Comparison of ENCODE assay signal across 32 mouse cellular contexts in the genomic region with DNA sequence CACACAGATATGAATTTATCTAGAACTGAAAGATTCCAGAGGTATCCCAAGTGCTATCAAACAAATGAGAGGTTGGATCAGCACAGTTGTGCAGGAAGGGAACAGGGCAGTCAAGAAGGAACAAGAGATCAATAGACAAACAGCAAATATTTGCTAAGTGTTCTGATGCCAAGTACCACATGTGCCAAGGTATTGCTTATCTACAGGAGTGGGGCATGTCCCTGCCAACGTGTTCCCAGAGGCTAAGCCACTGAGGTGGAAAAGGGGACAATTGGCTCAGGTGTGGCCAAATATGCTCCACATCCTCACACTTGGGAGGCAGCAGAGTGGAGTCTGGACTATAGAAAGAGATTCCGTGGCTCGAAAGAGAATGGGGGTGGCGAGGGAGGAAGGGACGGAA.
DNase-seq lines count a peak whose midpoint lies in the region; ATAC-seq and TF ChIP-seq lines count a peak whose summit lies in the region.
"Had no signal": no experiment of that assay in that cellular context is flagged by ENCODE, and none has a peak within 500 bp of the region (broad histone marks: within the 10 kb centered on the region; RNA-seq: fewer than 3 reads in every experiment).

No protein-coding gene starts in this region.

- H3K27ac ChIP-seq in limb, embryonic 11.5 days (replicated peaks; ENCODE audit: low read depth, low read length) = no peak overlapping the region
- H3K27ac ChIP-seq in limb, embryonic 10.5 days = no peak overlapping the region
- no peak overlapping the region for H3K27ac ChIP-seq in stomach, postnatal 0 days (replicated peaks)
- H3K27ac ChIP-seq: embryonic facial prominence, embryonic 10.5 days; embryonic facial prominence, embryonic 15.5 days; forebrain, embryonic 12.5 days; heart, embryonic 10.5 days; hindbrain, embryonic 12.5 days; hindbrain, postnatal 0 days; kidney, embryonic 15.5 days; layer of hippocampus, adult 2 months; left cerebral cortex, adult 2 months; liver, embryonic 15.5 days; macrophage had no signal

- no peak for TF ChIP-seq CTCF in stomach, postnatal 0 days (IDR thresholded peaks at IDR 0.05; ENCODE audit: low read depth)

- H3K9ac ChIP-seq in limb, embryonic 11.5 days (ENCODE audit: low read length) = no peak overlapping the region
- H3K9ac ChIP-seq in stomach, postnatal 0 days (ENCODE audit: low read length) = no peak overlapping the region
- H3K9ac ChIP-seq: embryonic facial prominence, embryonic 15.5 days; forebrain, embryonic 12.5 days; forebrain, postnatal 0 days; hindbrain, embryonic 12.5 days; kidney, embryonic 15.5 days; liver, embryonic 15.5 days had no signal

- ATAC-seq in limb, embryonic 11.5 days (ENCODE audit: insufficient number of reproducible peaks, low FRiP score, low TSS enrichment, low read depth) = no peak
- peak; percentile 59 for ATAC-seq in stomach, postnatal 0 days (ENCODE audit: low FRiP score, low TSS enrichment)
- ATAC-seq: activated CD4-positive, CD25-positive, alpha-beta regulatory T cell, adult 4 months; forebrain, postnatal 0 days; hindbrain, postnatal 0 days had no signal

- no peaks in the 10 kb centered on the region for H3K27me3 ChIP-seq in limb, embryonic 11.5 days (ENCODE audit: control insufficient read depth, insufficient read depth, low read length)
- no peaks in the 10 kb centered on the region for H3K27me3 ChIP-seq in limb, embryonic 10.5 days (ENCODE audit: low read depth, poor library complexity, severe bottlenecking)
- no peaks in the 10 kb centered on the region for H3K27me3 ChIP-seq in stomach, postnatal 0 days (ENCODE audit: control insufficient read depth, insufficient read depth, low read length)
- H3K27me3 ChIP-seq: CH12.LX; embryonic facial prominence, embryonic 15.5 days; hindbrain, embryonic 12.5 days; kidney, embryonic 15.5 days; liver, embryonic 15.5 days had no signal

- H3K4me3 ChIP-seq in limb, embryonic 11.5 days (ENCODE audit: low read depth, low read length) = no peak overlapping the region
- H3K4me3 ChIP-seq in limb, embryonic 10.5 days = no peak overlapping the region
- no peak overlapping the region for H3K4me3 ChIP-seq in stomach, postnatal 0 days (ENCODE audit: low read depth, low read length)
- H3K4me3 ChIP-seq: embryonic facial prominence, embryonic 10.5 days; embryonic facial prominence, embryonic 15.5 days; forebrain, embryonic 12.5 days; heart, embryonic 10.5 days; hindbrain, embryonic 12.5 days; kidney, embryonic 15.5 days; layer of hippocampus, adult 2 months; left cerebral cortex, adult 2 months; liver, embryonic 15.5 days had no signal

- 98% methylated on average over 3 of the region's 5 CpGs for WGBS in limb, embryonic 11.5 days
- 79% methylated on average over 5 of the region's 5 CpGs for WGBS in limb, embryonic 10.5 days
- WGBS in stomach, postnatal 0 days = 60% methylated on average over 5 of the region's 5 CpGs

- no peak for TF ChIP-seq EP300 in stomach, postnatal 0 days (optimal IDR thresholded peaks at IDR 0.05)

- H3K4me1 ChIP-seq in limb, embryonic 11.5 days (ENCODE audit: control insufficient read depth, insufficient read depth, low read length) = no peaks in the 10 kb centered on the region
- no peaks in the 10 kb centered on the region for H3K4me1 ChIP-seq in limb, embryonic 10.5 days
- no peaks in the 10 kb centered on the region for H3K4me1 ChIP-seq in stomach, postnatal 0 days (replicated peaks; ENCODE audit: control insufficient read depth, insufficient read depth)
- H3K4me1 ChIP-seq: forebrain, embryonic 12.5 days; liver, embryonic 15.5 days had no signal

- H3K36me3 ChIP-seq in limb, embryonic 11.5 days (ENCODE audit: control insufficient read depth, insufficient read depth, low read length) = no peaks in the 10 kb centered on the region
- H3K36me3 ChIP-seq in limb, embryonic 10.5 days = 0 out of 2 replicates have a peak, but pooled peaks cover 3% of the 10 kb centered on the region
- H3K36me3 ChIP-seq in stomach, postnatal 0 days (ENCODE audit: control insufficient read depth, insufficient read depth, low read length) = peaks cover 14% of the 10 kb centered on the region; the same call in 1 of the 2 replicates

- DNase-seq in adrenal gland, adult (ENCODE audit: inconsistent age in 2 of 2, low spot score in 1 of 2) = peak; percentile 5 to 53
- DNase-seq in adrenal gland, postnatal 4 days (ENCODE audit: low spot score in 2 of 2) = no peak
- DNase-seq in limb, embryonic 11.5 days (ENCODE audit: low spot score) = peak; percentile 16
- no peak for DNase-seq in limb, embryonic 10.5 days (ENCODE audit: low spot score)
- peak; percentile 59 for DNase-seq in lung, postnatal 25 days (ENCODE audit: low spot score)
- DNase-seq in lung, postnatal 10 days = no peak
- DNase-seq in stomach, postnatal 0 days (ENCODE audit: low spot score) = peak; percentile 52
- DNase-seq: adrenal gland, adult 8-10 months; cerebellum, adult 8-10 months; forebrain, postnatal 0 days; gastrocnemius, postnatal 14 days; heart, postnatal 36 days; kidney, adult 18-20 months; kidney, postnatal 25 days; midbrain, embryonic 14.5 days; right cerebral cortex, adult 18-20 months; spleen, adult 18-20 months; thymus, adult 2 months; thymus, postnatal 4 days had no signal

- H3K4me2 ChIP-seq in limb, embryonic 11.5 days (ENCODE audit: low read depth, severe bottlenecking) = no peak overlapping the region
- no peak overlapping the region for H3K4me2 ChIP-seq in stomach, postnatal 0 days (replicated peaks; ENCODE audit: low read depth)
- H3K4me2 ChIP-seq: embryonic facial prominence, embryonic 15.5 days; forebrain, embryonic 12.5 days; hindbrain, embryonic 12.5 days; kidney, embryonic 15.5 days; liver, embryonic 15.5 days had no signal

- no peaks in the 10 kb centered on the region for H3K9me3 ChIP-seq in limb, embryonic 11.5 days (ENCODE audit: control insufficient read depth, low read length)
- no peaks in the 10 kb centered on the region for H3K9me3 ChIP-seq in limb, embryonic 10.5 days (replicated peaks)
- no peaks in the 10 kb centered on the region for H3K9me3 ChIP-seq in stomach, postnatal 0 days (ENCODE audit: control insufficient read depth, low read length)
- H3K9me3 ChIP-seq: embryonic facial prominence, embryonic 10.5 days; embryonic facial prominence, embryonic 15.5 days; forebrain, embryonic 12.5 days; heart, embryonic 10.5 days; hindbrain, embryonic 12.5 days; kidney, embryonic 15.5 days; liver, embryonic 15.5 days had no signal

Comparison
In these comparisons a context has a peak if more than half of its experiments do, and no peak if none do; other contexts are left out.
1. DNase-seq: peak in adrenal gland, adult (2 of 2), limb, embryonic 11.5 days (single experiment), lung, postnatal 25 days (single experiment) and stomach, postnatal 0 days (single experiment); none in adrenal gland, postnatal 4 days (0 of 2), limb, embryonic 10.5 days (single experiment) and lung, postnatal 10 days (single experiment).